Mouse (Mus musculus) bone marrow, adult 2 months (tissue): ENCODE data around the gene Gm42878.

ENCODE experiments used
- CTCF ChIP-seq: fragments of 200-500 bp; IDR thresholded peaks from 2 replicates; pipeline ENCODE4 v1.5.1; 2011; ENCODE audit warnings: low read length, control low read depth; ENCODE audit not compliant: control insufficient read depth, insufficient read depth
- POLR2A ChIP-seq: fragments of 200-500 bp; IDR thresholded peaks from 2 replicates; pipeline ENCODE4 v1.6.1; 2011; ENCODE audit warnings: low read depth, mild to moderate bottlenecking, control low read depth, low read length, borderline replicate concordance; ENCODE audit not compliant: control insufficient read depth

DNA sequence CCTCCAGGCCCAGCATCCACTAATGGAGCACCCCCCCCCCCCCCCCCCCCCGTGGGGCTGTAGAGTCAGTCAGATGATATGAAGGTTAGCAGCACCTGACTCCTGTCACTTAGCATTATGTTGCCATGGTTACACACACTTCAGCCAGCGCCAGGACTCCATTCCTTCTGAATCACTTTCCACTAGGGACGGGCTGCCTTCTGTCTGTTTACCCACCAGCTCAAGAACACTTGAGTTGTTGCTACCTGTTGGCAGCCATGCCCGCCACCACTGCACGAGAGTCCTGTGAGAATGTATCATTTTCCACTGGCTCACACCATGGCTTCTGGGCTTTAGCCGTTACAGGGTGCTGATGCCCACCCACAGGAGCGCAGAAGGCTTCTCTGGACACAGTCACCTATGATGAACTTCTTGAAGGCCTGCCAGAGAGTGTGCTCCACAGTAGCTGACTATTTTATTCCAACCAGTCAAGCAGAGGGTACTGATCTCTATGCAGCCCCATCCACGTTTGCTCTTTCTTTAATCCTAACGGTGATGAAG is 24.7 kb upstream of the Gm42878 start:
- TF ChIP-seq CTCF (no peak), POLR2A (no peak)
